Mouse (Mus musculus) E14TG2a.4 (cell line): ENCODE results near the gene Wdr95.

Experiments used
- CTCF ChIP-seq: conservative IDR thresholded peaks from 2 replicates; pipeline ENCODE4 v1.5.1; 2014; ENCODE audit warnings: low read length
- NANOG ChIP-seq: IDR thresholded peaks from 2 replicates; pipeline ENCODE4 v1.6.1; 2014; ENCODE audit warnings: borderline replicate concordance, low read length, mixed read lengths
- POU5F1 ChIP-seq: IDR thresholded peaks from 2 replicates; pipeline ENCODE4 v1.6.1; 2014; ENCODE audit warnings: low read length, borderline replicate concordance

- TF ChIP-seq CTCF (no peak), NANOG (no peak), POU5F1 (no peak)
Observed at GRCm38 (mm10) chr5:149658022-149658421, 129.5 kb downstream of the Wdr95 start.
